Mouse (Mus musculus) layer of hippocampus, adult 18-20 months (tissue): ENCODE measurements around the gene Rnf149. TPM values are rescaled to one million over a fixed set of nuclear protein-coding genes. Genes with fewer than 3 reads are reported as not detected.

Source experiments
- DNase-seq, 2 experiments: peaks; one replicate each; pipeline ENCODE4 v3.0.0; 2022; ENCODE audit warnings: low spot score in 2 of 2
- total RNA-seq, 2 experiments: library from RNA; stranded (reverse); gene quantifications; 2 replicates each; pipeline ENCODE4 v1.2.3; 2021

Rnf149 gene
- total RNA-seq, 2 experiments from 2014 or later = 32.1 to 35.4 TPM

DNA sequence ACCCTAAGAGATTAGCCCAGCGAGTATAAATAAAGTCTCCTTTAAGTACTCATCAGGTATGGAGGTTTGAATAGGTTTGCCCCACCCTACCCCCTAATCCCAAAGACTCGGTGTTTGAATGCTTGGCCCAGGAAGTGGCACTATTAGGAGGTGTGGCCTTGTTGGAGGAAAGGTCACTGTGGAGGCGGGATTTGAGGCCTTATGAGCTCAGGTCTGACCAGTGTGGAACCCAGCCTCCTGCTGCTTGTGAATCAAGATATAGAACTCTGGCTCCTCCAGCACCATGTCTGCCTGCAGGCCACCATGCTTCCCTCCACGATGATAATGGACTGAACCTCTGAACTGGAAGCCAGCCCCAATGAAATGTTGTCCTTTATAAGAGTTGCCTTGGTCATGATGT lies 46.2 kb downstream of the Rnf149 start:
- DNase-seq = no peak

GRCm38 (mm10) chr1:39530258-39530943 lies 46.8 kb downstream of the Rnf149 start:
- peak; percentile 73 to 91 for DNase-seq

GRCm38 (mm10) chr1:39528319-39528718 lies 48.9 kb downstream of the Rnf149 start:
- DNase-seq = no peak

- peak in 1 of 2 experiments; percentile 73 for DNase-seq
Measured at GRCm38 (mm10) chr1:39527432-39527831, 49.8 kb downstream of the Rnf149 start.

DNA sequence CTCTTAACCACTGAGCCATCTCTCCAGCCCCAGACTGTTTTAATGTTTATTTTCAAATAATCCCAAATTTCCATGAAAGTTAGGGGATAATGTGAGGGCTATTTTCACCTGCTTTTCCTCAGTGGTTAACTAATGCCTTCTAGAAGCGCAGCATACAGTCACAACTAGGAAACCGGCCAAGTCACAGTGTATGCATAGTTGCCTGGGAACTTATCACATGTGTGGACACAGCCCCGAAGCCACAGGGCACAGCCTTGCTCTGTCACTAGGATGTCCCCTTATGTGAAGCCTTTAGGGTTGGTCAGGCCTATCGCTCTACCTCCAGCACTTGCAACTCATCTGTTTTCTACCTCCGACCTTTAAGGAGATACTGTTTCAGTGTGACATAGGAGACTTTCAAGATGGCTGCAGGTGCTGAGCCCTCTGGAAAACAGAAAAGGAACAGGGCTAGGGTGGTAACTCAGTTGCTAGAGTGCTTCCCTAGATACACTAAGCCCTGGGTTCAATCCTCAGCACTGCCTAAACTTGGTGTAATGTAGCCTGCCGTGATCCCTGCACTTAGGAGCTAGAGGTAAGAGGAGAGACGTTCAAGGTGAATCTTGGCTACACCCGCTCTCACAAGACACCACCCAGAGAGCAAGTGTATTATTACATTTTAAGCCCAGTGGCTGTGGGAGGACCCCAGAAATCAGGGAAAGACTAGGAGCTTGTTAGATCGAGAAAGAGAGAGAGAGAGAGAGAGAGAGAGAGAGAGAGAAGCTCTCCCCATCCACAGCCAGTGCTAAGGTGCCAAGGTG lies 50.6 kb downstream of the Rnf149 start:
- DNase-seq = no peak

DNA sequence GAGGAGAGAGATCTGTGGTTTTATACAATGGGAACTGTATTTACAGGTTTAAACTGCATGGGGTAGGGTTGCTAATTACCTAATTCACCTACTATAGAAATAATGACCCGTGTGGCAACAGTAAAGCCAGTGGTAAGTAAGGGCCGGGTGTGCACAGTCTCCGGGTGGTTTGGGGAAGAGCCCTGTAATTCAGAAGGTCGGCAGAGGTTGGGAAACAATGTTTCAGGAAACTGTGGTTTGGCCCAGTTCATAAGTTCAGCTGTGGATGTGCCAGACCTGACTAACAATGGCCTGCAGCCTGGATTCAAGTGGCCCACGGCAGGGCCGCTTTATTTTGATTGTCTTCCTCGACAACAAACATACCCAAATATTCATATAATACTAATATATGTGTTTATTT lies 51.4 kb downstream of the Rnf149 start:
- no peak for DNase-seq

DNA sequence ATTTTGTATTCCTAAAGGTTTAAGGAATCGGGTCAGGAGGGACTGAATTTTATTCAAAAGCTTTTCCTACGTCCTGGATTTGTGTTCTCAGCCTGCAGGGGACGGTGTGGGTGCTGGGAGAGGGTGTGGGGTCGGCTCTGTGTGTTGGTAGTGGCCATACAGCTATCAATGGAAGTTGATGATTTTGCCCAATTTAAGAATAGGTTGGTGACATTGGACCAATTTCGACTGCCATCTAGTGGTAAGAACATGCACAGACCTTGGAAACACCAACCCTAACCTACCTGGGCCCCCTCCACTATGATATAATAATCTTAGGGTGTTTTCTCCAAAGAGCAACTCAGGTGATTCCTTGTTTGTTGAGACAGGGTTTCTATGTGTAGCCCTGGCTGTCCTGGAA lies 54.7 kb downstream of the Rnf149 start:
- DNase-seq = peak in 1 of 2 experiments; percentile 69

DNA sequence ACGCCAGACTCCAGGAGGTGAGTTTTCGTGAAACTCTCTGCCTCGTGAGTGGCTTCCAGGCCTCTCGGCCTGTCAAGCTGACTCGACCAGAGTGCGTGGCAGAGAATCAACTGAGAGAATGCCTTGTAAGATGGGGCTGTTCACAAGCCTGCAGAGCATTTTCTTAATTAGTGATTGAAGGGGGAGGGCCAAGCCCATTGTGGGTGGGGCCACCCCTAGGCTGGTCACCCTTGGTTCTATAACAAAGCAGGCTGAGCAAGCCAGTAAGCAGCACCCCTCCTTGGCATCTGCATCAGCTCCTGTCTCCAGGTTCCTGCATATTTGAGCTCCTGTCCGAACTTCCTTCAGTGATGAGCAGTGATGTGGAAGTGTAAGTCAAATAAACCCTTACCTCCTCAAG lies 55.9 kb downstream of the Rnf149 start:
- no peak for DNase-seq

DNA sequence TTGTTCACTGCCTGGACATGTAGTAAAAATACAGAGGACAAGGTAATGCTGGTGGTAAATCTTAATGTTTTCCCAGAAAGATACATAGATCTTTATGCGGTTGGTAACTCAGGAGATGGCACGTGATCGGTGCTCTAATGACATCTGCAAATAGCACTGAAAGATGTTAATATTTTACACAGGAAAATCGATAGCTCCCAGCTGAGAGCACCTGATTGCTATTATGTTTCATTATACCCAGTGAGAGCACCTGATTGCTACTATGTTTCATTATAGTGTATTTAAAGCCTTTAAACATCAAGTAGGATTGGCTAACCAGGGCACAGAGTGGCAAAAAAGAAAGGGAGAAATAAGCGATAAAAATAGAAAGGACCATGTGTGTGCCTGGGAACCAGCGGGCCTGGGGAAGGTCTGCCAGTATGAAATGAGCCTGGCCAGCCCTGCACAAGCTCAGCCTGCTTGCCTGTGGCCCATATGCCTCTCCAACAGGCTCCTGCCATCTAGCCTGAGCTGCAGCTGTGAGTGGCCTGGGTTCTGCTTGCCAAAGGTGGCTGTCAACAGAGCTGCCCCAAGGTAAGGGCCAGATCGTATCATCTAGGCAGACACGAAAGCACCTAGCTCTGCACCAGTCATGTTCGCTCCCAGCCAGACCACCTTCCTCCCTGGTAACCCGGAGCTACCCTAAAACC lies 61.8 kb downstream of the Rnf149 start:
- DNase-seq = no peak

DNA sequence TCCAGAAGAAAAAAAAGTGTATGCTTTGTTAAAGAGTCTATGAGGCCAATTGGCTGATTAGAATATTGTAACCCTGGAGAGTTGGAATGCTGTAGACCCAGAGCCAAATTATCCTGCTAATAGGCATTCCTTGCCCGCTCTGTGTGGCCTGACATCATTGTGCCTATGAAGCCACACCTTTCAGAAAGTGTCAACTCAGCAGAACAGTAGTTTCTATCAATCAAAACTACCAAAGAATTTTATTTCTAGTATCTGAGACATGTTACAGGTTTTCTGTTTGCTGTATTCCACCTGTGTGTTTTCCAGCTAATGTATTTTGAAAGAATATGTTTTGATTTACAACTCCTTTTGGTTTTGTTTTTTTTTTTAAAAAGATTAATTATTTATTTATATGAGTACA lies 65.0 kb downstream of the Rnf149 start:
- no peak for DNase-seq

DNA sequence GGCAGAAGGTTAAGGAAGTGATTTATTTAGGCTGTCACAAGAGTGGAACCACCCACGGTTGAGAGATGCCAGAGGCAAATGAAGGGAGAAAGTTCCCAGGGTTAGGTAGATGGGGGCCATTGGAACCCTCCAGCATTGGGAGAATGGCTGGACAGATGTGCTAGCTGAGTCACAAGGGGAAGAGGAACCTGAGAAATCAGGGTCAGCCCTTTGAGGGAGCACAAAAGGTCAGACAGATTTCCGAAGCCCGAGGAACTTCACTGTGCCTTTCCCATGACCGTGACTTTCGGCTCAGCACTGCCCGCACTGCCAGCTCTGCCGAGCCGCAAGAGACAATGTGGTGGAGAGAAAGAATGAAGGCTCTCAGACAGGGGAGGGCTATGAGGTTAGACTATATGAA lies 65.4 kb downstream of the Rnf149 start:
- DNase-seq = no peak

DNA sequence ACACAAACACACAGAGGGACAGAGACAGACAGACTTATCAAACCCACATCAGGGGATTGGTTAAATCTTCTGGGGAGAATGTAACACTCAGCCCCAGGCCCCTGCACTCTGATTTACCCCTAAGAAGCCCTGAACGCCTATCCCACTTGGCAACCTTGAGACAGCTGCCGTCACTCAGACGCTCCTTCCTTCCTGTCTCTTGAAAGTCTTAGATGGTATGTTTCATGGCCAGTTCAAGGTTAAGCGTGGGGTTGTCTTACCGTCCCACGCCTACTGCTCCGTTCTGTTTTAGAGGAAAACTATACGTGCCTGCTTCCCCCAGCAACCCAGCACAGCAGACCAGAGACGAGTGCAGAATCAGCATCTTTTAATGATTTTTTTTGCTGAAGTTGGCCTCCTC lies 71.6 kb downstream of the Rnf149 start:
- no peak for DNase-seq

- DNase-seq = peak in 1 of 2 experiments; percentile 40
Measured at GRCm38 (mm10) chr1:39504261-39504660, 72.9 kb downstream of the Rnf149 start.

DNA sequence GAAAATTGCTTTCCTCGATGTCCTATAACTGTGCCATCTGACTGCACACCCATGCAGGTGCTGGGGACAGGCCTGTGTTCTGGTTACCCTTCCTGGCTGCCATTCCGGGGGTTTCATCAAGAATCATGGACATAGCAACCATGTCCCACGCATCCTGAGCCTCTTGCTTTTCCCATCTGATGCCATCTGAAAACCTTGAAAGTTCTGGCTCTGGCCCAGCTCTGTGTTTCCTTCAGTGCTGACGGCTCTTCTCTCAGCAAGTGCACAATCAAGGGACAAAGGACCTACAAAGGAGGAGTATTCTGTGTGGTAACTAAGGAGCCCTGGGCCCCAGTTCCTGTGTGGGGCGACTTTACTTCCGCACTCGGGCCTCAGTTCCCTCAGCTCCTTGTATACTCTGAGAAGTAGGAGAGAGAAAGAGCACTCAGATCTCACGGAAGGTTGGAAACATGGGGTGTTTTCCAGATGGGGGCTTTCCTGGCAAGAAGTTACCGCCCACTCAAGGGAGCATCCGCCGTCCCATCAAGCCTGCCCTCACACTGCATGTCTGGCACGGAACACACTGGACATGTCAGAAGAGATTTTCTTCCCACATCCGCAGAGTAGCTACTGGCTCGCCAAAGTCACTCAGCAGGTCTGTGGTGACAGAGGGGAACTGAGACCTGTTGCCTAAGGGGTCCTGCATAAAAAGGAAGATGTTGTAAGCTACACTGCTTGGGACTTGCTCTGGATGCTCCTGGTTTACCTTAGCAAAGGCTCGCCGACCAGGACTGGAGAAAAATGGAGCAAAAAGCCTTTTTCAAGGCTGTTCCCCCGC lies 74.2 kb downstream of the Rnf149 start:
- DNase-seq = peak in 1 of 2 experiments; percentile 18

Other genes starting within 250 kb of the Rnf149 start
- gene Rpl31, start 209.6 kb downstream of the Rnf149 start, total RNA-seq = 100 to 1,000 TPM; 514 to 526 TPM
- 10 to 100 TPM in 1 of 2 experiments, 1 to 10 TPM in 1; 8.8 to 12.4 TPM for gene Tbc1d8, start 98.7 kb downstream of the Rnf149 start, total RNA-seq
- gene Cnot11, start 42.4 kb downstream of the Rnf149 start, total RNA-seq = 10 to 100 TPM; 22.7 to 22.9 TPM
- 100 to 1,000 TPM; 104 to 105 TPM for gene Creg2, start 74.1 kb upstream of the Rnf149 start, total RNA-seq
- under 1 TPM; 0.15 to 0.20 TPM for gene Rfx8, start 143.6 kb upstream of the Rnf149 start, total RNA-seq
- not detected for gene Gm3646, start 227.9 kb upstream of the Rnf149 start, total RNA-seq